ENCODE assay signal across 8 mouse cellular contexts in the genomic region with DNA sequence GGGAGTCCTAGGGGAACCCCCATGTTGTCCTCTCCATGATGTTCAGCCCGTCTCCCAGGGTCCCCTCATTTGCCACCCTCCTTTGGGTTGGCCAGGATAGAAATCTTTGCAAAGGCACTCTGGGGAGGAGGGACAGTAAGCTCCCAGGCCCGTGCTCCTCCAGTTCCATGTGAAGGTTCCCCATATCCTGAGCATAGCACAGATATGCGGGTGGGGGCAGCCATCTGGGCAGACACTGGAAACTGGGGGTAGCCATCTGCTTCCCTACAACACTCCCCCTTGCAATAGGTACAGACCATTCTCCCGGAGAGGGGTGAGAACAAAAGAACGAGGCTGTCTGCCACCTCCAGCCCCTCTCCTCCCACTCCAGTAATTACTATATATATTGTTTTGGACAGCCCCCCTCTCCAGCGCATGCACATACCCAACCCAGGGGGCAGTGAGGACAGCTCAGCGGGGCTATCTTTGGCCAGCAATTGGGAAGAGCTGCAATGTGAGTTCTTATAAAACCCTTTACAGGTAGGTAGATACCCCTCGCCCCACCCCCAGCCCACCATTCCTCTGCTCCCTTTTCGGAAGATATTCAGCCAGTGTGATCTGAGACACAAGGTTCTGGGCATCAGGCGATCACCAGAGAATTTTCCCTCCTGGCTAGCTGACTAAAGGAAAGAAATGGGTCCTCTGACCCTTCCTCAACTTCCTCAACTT. TPM values are rescaled to one million over a fixed set of nuclear protein-coding genes. Genes with fewer than 3 reads are reported as not detected.
DNase-seq lines count a peak whose midpoint lies in the region; ATAC-seq and TF ChIP-seq lines count a peak whose summit lies in the region.

No protein-coding gene starts in this region.

- DNase-seq in CD4-positive, CD25-positive, alpha-beta regulatory T cell, adult 2 months (ENCODE audit: low read depth, low spot score), result peak; percentile 2
- peak; percentile 32 for DNase-seq in retina, postnatal 1 day
- no peak for DNase-seq in retina, embryonic 14.5 days (ENCODE audit: low spot score)
- DNase-seq in layer of hippocampus, postnatal 10 days (ENCODE audit: low spot score in 2 of 2), result peak; percentile 56 to 70
- no peak for DNase-seq in midbrain, postnatal 0 days (ENCODE audit: low spot score)
- no peak for DNase-seq in c-Kit-positive CD71-positive TER-119-positive erythroid progenitor cells, embryonic 14.5 days (ENCODE audit: low spot score)

- H3K27ac ChIP-seq in midbrain, postnatal 0 days (ENCODE audit: low read depth, low read length), result no peak overlapping the region

- no peaks in the 10 kb centered on the region for H3K27me3 ChIP-seq in midbrain, postnatal 0 days (ENCODE audit: insufficient read depth, low read length)

- H3K4me2 ChIP-seq in midbrain, postnatal 0 days (ENCODE audit: low read depth, low read length, poor library complexity, severe bottlenecking), result peak overlapping the region; percentile 98

- WGBS in midbrain, postnatal 0 days, result 44% methylated on average over 10 of the region's 10 CpGs

- H3K9me3 ChIP-seq in midbrain, postnatal 0 days (ENCODE audit: low read length), result no peaks in the 10 kb centered on the region

- H3K4me3 ChIP-seq in midbrain, postnatal 0 days (ENCODE audit: low read depth, low read length), result peak overlapping the region; percentile 66

- H3K9ac ChIP-seq in midbrain, postnatal 0 days (replicated peaks; ENCODE audit: low read length, poor library complexity, severe bottlenecking), result no peak overlapping the region

- no peak for TF ChIP-seq CTCF in midbrain, postnatal 0 days (IDR thresholded peaks at IDR 0.05)

- H3K4me1 ChIP-seq in midbrain, postnatal 0 days (ENCODE audit: insufficient read depth, low read length), result peaks cover 3% of the 10 kb centered on the region; the same call in 1 of the 2 replicates

- ATAC-seq in CD4-positive, CD25-positive, alpha-beta regulatory T cell, adult 4 months, result no peak
- no peak for ATAC-seq in midbrain, postnatal 0 days (ENCODE audit: low FRiP score)
- ATAC-seq in granulocyte monocyte progenitor cell, adult 5-6 weeks (replicated peaks; ENCODE audit: poor library complexity, severe bottlenecking), result no peak

- peaks cover 14% of the 10 kb centered on the region for H3K36me3 ChIP-seq in midbrain, postnatal 0 days (ENCODE audit: insufficient read depth, low read length)

RNA-seq across cellular contexts. Expression of gene Arhgef25, which starts 2.4 kb away (rescaled TPM):
- polyA plus RNA-seq in CD4-positive, CD25-positive, alpha-beta regulatory T cell, adult 4 months (2017; shearing (Covaris generic)), result under 1 TPM in 1 of 2 experiments, not detected in 1; 0.38 TPM
- 100 to 1,000 TPM; 125 to 132 TPM for total RNA-seq in layer of hippocampus, postnatal 10 days (2021)
- total RNA-seq in midbrain, postnatal 0 days (2014; rRNA removed), result 47.6 and 48.8 TPM in 2 replicates
- polyA plus RNA-seq in midbrain, postnatal 0 days (2015; fragmentation: Nextera tagmentation; extraction: Ambion mirVana), result 13.5 and 15.4 TPM in 2 replicates
- 3.2 TPM in 1 of 2 replicates, not detected in the other for total RNA-seq in granulocyte monocyte progenitor cell, adult 5-6 weeks (2014; fragmentation: Nextera tagmentation)
- 0.15 and 0.95 TPM in 2 replicates for total RNA-seq in granulocyte monocyte progenitor cell, adult 5-6 weeks (2017)

RNA-seq across cellular contexts. Expression of gene Slc26a10, which starts 7.1 kb away (rescaled TPM):
- polyA plus RNA-seq in CD4-positive, CD25-positive, alpha-beta regulatory T cell, adult 4 months (2017; shearing (Covaris generic)), result 1 to 10 TPM; 2.6 to 2.8 TPM
- 1 to 10 TPM; 2.0 to 2.6 TPM for total RNA-seq in layer of hippocampus, postnatal 10 days (2021)
- 0.05 TPM in 2 replicates for total RNA-seq in midbrain, postnatal 0 days (2014; rRNA removed)
- polyA plus RNA-seq in midbrain, postnatal 0 days (2015; fragmentation: Nextera tagmentation; extraction: Ambion mirVana), result 0.80 TPM in 2 replicates
- total RNA-seq in granulocyte monocyte progenitor cell, adult 5-6 weeks (2014; fragmentation: Nextera tagmentation), result 0.15 TPM in 1 of 2 replicates, not detected in the other
- 0.26 and 0.88 TPM in 2 replicates for total RNA-seq in granulocyte monocyte progenitor cell, adult 5-6 weeks (2017)

RNA-seq across cellular contexts. Expression of gene Dtx3, which starts 8.0 kb away (rescaled TPM):
- polyA plus RNA-seq in CD4-positive, CD25-positive, alpha-beta regulatory T cell, adult 4 months (2017; shearing (Covaris generic)), result 10 to 100 TPM; 39.4 to 42.2 TPM
- total RNA-seq in layer of hippocampus, postnatal 10 days (2021), result 100 to 1,000 TPM; 187 to 203 TPM
- 258 and 275 TPM in 2 replicates for total RNA-seq in midbrain, postnatal 0 days (2014; rRNA removed)
- polyA plus RNA-seq in midbrain, postnatal 0 days (2015; fragmentation: Nextera tagmentation; extraction: Ambion mirVana), result 205 and 217 TPM in 2 replicates
- total RNA-seq in granulocyte monocyte progenitor cell, adult 5-6 weeks (2014; fragmentation: Nextera tagmentation), result 51.9 and 54.4 TPM in 2 replicates
- 17.9 and 19.9 TPM in 2 replicates for total RNA-seq in granulocyte monocyte progenitor cell, adult 5-6 weeks (2017)

RNA-seq across cellular contexts. Expression of gene B4galnt1, which starts 22.5 kb away (rescaled TPM):
- 100 to 1,000 TPM; 166 to 206 TPM for polyA plus RNA-seq in CD4-positive, CD25-positive, alpha-beta regulatory T cell, adult 4 months (2017; shearing (Covaris generic))
- total RNA-seq in layer of hippocampus, postnatal 10 days (2021), result 100 to 1,000 TPM; 107 to 116 TPM
- 126 and 134 TPM in 2 replicates for total RNA-seq in midbrain, postnatal 0 days (2014; rRNA removed)
- 86.8 and 88.6 TPM in 2 replicates for polyA plus RNA-seq in midbrain, postnatal 0 days (2015; fragmentation: Nextera tagmentation; extraction: Ambion mirVana)
- total RNA-seq in granulocyte monocyte progenitor cell, adult 5-6 weeks (2014; fragmentation: Nextera tagmentation), result 288 and 308 TPM in 2 replicates
- total RNA-seq in granulocyte monocyte progenitor cell, adult 5-6 weeks (2017), result 141 and 161 TPM in 2 replicates

RNA-seq across cellular contexts. Expression of gene Pip4k2c, which starts 23.9 kb away (rescaled TPM):
- 10 to 100 TPM; 24.2 to 39.3 TPM for polyA plus RNA-seq in CD4-positive, CD25-positive, alpha-beta regulatory T cell, adult 4 months (2017; shearing (Covaris generic))
- 10 to 100 TPM; 38.3 to 38.4 TPM for total RNA-seq in layer of hippocampus, postnatal 10 days (2021)
- 17.0 and 18.3 TPM in 2 replicates for total RNA-seq in midbrain, postnatal 0 days (2014; rRNA removed)
- polyA plus RNA-seq in midbrain, postnatal 0 days (2015; fragmentation: Nextera tagmentation; extraction: Ambion mirVana), result 14.5 and 15.1 TPM in 2 replicates
- total RNA-seq in granulocyte monocyte progenitor cell, adult 5-6 weeks (2014; fragmentation: Nextera tagmentation), result 12.1 and 13.6 TPM in 2 replicates
- total RNA-seq in granulocyte monocyte progenitor cell, adult 5-6 weeks (2017), result 7.6 and 13.8 TPM in 2 replicates

Comparison
In these comparisons a context has a peak if more than half of its experiments do, and no peak if none do; other contexts are left out.
1. DNase-seq: peak in CD4-positive, CD25-positive, alpha-beta regulatory T cell, adult 2 months (single experiment), retina, postnatal 1 day (single experiment) and layer of hippocampus, postnatal 10 days (2 of 2); none in retina, embryonic 14.5 days (single experiment), midbrain, postnatal 0 days (single experiment) and c-Kit-positive CD71-positive TER-119-positive erythroid progenitor cells, embryonic 14.5 days (single experiment).
2. RNA of gene Arhgef25, which starts 2.4 kb away (total RNA-seq): 125 to 132 TPM in layer of hippocampus, postnatal 10 days and 47.6 to 48.8 TPM in midbrain, postnatal 0 days; 0.15 to 3.2 TPM in granulocyte monocyte progenitor cell, adult 5-6 weeks; every median in the first group is over 10 times any median in the second.